Mouse (Mus musculus): ENCODE data around the gene Ccin.

DNA sequence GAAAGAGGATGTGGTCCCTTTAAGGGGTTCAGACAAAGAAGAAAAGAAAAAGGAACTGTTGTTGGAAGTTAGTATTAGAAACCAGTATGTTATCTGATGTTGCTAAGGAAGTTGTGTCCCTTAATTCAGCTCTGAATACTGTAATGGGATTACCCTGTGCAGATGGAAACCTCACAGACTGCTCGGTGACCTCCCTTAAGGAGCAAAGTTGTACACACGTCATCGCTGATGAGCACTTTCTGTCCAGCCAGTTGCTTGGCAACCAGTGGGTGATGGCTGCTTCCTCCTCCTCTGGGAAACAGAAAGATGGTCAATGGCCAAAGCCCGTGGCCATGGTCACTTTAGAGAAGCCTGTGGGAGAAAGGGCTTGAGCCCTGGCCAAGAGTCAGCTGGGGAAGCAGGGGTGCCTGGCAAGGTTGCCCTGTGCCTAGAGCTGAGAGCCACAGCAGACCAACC is 9.7 kb upstream of the Ccin start:
- no peak for TF ChIP-seq USF1 (IDR thresholded peaks at IDR 0.05; ENCODE audit: low read depth)
- TF ChIP-seq MAX (IDR thresholded peaks at IDR 0.05) = no peak
- TF ChIP-seq CTCF (IDR thresholded peaks at IDR 0.05; ENCODE audit: control insufficient read depth, insufficient read depth, insufficient read length) = no peak
- TF ChIP-seq MYOG (IDR thresholded peaks at IDR 0.05; ENCODE audit: control insufficient read depth, extremely low read depth, insufficient read length) = no peak
- TF ChIP-seq CEBPB (IDR thresholded peaks at IDR 0.05; ENCODE audit: low read depth) = no peak
- TF ChIP-seq MYOD1 (IDR thresholded peaks at IDR 0.05; ENCODE audit: control insufficient read depth, insufficient read length, low read depth) = no peak
